Mouse (Mus musculus) urinary bladder, adult 18-20 months (tissue): ENCODE results near the gene Selenok.

Experiments
- DNase-seq, 2 experiments: peaks; one replicate each; pipeline ENCODE4 v3.0.0; 2022; ENCODE audit warnings: low spot score in 2 of 2, mixed read lengths in 2 of 2

Gene Selenok

GRCm38 (mm10) chr14:29996000-29996751 lies 28.1 kb downstream of the Selenok start:
- DNase-seq, result no peak

- DNase-seq, result no peak
Observed at GRCm38 (mm10) chr14:29997345-29997744, 29.2 kb downstream of the Selenok start.

GRCm38 (mm10) chr14:29998747-29999474 lies 30.8 kb downstream of the Selenok start:
- DNase-seq, result no peak

GRCm38 (mm10) chr14:29999475-29999811 lies 31.3 kb downstream of the Selenok start:
- DNase-seq, result no peak

- peak; percentile 52 to 54 for DNase-seq
Observed at GRCm38 (mm10) chr14:30008733-30009575, 40.8 kb downstream of the Selenok start, which contains the start of the genes Il17rb and Chdh. Gene Il17rb (minus strand): TSS chr14:30008896. Gene Chdh (plus strand): TSS chr14:30009023.

GRCm38 (mm10) chr14:30009864-30010560 lies 41.9 kb downstream of the Selenok start:
- DNase-seq, result peak; percentile 21 to 22

GRCm38 (mm10) chr14:30011886-30012560 lies 43.9 kb downstream of the Selenok start:
- no peak for DNase-seq

- no peak for DNase-seq
Observed at GRCm38 (mm10) chr14:30014487-30014886, 46.4 kb downstream of the Selenok start.

- DNase-seq, result no peak
Observed at GRCm38 (mm10) chr14:30015008-30015407, 46.9 kb downstream of the Selenok start.

GRCm38 (mm10) chr14:30016666-30017065 lies 48.6 kb downstream of the Selenok start:
- no peak for DNase-seq

GRCm38 (mm10) chr14:30017794-30018462 lies 49.8 kb downstream of the Selenok start:
- no peak for DNase-seq

- no peak for DNase-seq
Observed at GRCm38 (mm10) chr14:30018463-30018801, 50.3 kb downstream of the Selenok start.

GRCm38 (mm10) chr14:30018846-30019245 lies 50.7 kb downstream of the Selenok start:
- no peak for DNase-seq

GRCm38 (mm10) chr14:30019375-30019774 lies 51.3 kb downstream of the Selenok start:
- DNase-seq, result no peak

- DNase-seq, result no peak
Observed at GRCm38 (mm10) chr14:30019792-30020575, 51.9 kb downstream of the Selenok start.

GRCm38 (mm10) chr14:30022471-30022870 lies 54.4 kb downstream of the Selenok start:
- no peak for DNase-seq

- DNase-seq, result no peak
Observed at GRCm38 (mm10) chr14:30024387-30024786, 56.3 kb downstream of the Selenok start.
